Mouse (Mus musculus): ENCODE measurements at regions not wholly inside any gene's neighbourhood (a gene's known extent, or its start where the extent isn't known, plus 50 kb on each side); places are given as distances from the start of the nearest gene placed in this dataset.

DNA sequence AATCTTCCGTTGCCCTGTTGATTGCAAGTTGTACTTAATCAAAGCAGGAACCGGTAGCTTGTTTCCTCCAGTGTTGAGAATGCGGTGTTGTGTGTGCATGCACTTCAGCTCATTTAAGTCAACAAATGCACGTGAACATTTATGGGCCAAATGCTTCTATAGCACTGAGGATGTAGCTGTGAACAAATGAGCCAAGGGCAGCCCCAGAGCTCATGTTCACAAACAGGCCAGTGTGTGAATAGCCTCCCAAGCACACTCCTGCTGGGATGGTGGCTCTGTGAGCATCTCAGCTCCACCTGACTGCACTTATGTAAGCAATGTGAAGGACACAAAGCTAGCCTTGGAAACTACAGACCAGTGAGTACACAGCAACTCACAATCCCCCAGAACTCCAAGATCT is 183.9 kb upstream of the Sox2 start:
- Histone ChIP-seq H3K4me3 (ENCODE audit: insufficient read depth, low read depth, low read length) (no peak overlapping the region), H3K27me3 (replicated peaks; ENCODE audit: control insufficient read depth, insufficient read depth, low read length) (no peaks in the 10 kb centered on the region), H3K4me1 (ENCODE audit: control insufficient read depth, insufficient read depth, low read length) (no peaks in the 10 kb centered on the region), H3K27ac (ENCODE audit: insufficient read depth, low read depth, low read length) (no peak overlapping the region), H3K36me3 (ENCODE audit: control insufficient read depth, insufficient read depth, low read length) (no peaks in the 10 kb centered on the region)
- 40% methylated on average over 4 of the region's 4 CpGs for WGBS
- DNase-seq = no peak
- TF ChIP-seq POLR2A (IDR thresholded peaks at IDR 0.05; ENCODE audit: low read depth, low read length) (no peak), CTCF (conservative IDR thresholded peaks at IDR 0.05; ENCODE audit: insufficient read depth, insufficient read length, low read depth, low read length) (no peak)

- Histone ChIP-seq H3K27me3 (replicated peaks; ENCODE audit: control insufficient read depth, insufficient read depth, low read length) (no peaks in the 10 kb centered on the region), H3K36me3 (ENCODE audit: control insufficient read depth, insufficient read depth, low read length) (no peaks in the 10 kb centered on the region), H3K4me3 (ENCODE audit: insufficient read depth, low read depth, low read length) (no peak overlapping the region), H3K4me1 (ENCODE audit: control insufficient read depth, insufficient read depth, low read length) (no peaks in the 10 kb centered on the region), H3K27ac (ENCODE audit: insufficient read depth, low read depth, low read length) (no peak overlapping the region)
- no peak for DNase-seq
- WGBS = 77% methylated on average over 17 of the region's 17 CpGs
- no peak for TF ChIP-seq CTCF (conservative IDR thresholded peaks at IDR 0.05; ENCODE audit: insufficient read depth, insufficient read length, low read depth, low read length)
- no peak for TF ChIP-seq POLR2A (IDR thresholded peaks at IDR 0.05; ENCODE audit: low read depth, low read length)
Measured at GRCm38 (mm10) chr3:34465040-34465831, 185.0 kb upstream of the Sox2 start.

DNA sequence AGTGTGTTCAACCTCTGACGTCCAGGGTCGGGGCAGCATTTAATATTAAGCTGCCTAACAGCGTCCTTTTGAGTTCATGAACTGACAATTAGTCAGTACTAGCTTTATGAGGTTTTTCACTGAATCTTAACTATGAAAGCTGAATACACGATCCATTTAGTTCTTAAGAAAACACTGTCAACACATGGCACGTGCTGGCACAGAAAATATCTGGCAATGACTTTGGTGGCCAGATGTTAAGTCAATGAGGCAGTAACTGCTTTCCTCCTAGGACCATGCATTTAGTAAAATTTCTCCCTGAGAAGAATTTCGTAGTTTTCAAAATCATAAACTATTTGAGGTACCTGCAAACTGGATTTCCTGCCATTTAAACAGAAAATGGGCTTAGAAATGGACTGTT is 191.4 kb upstream of the Sox2 start:
- no peaks in the 10 kb centered on the region for H3K36me3 ChIP-seq (ENCODE audit: control insufficient read depth, insufficient read depth, low read length)
- H3K4me1 ChIP-seq (ENCODE audit: control insufficient read depth, insufficient read depth, low read length) = no peaks in the 10 kb centered on the region
- H3K4me3 ChIP-seq (ENCODE audit: insufficient read depth, low read depth, low read length) = no peak overlapping the region
- DNase-seq = no peak
- 56% methylated on average over 6 of the region's 6 CpGs for WGBS
- H3K27me3 ChIP-seq (replicated peaks; ENCODE audit: control insufficient read depth, insufficient read depth, low read length) = no peaks in the 10 kb centered on the region
- H3K27ac ChIP-seq (ENCODE audit: insufficient read depth, low read depth, low read length) = no peak overlapping the region
- TF ChIP-seq CTCF (conservative IDR thresholded peaks at IDR 0.05; ENCODE audit: insufficient read depth, insufficient read length, low read depth, low read length) (no peak), POLR2A (IDR thresholded peaks at IDR 0.05; ENCODE audit: low read depth, low read length) (no peak)

GRCm38 (mm10) chr3:34457821-34458220 is 192.4 kb upstream of the Sox2 start:
- 78% methylated on average over 1 of the region's 1 CpGs for WGBS
- H3K4me1 ChIP-seq (ENCODE audit: control insufficient read depth, insufficient read depth, low read length) = no peaks in the 10 kb centered on the region
- TF ChIP-seq CTCF (conservative IDR thresholded peaks at IDR 0.05; ENCODE audit: insufficient read depth, insufficient read length, low read depth, low read length) (no peak), POLR2A (IDR thresholded peaks at IDR 0.05; ENCODE audit: low read depth, low read length) (no peak)
- no peaks in the 10 kb centered on the region for H3K36me3 ChIP-seq (ENCODE audit: control insufficient read depth, insufficient read depth, low read length)
- no peak for DNase-seq
- no peaks in the 10 kb centered on the region for H3K27me3 ChIP-seq (replicated peaks; ENCODE audit: control insufficient read depth, insufficient read depth, low read length)
- H3K4me3 ChIP-seq (ENCODE audit: insufficient read depth, low read depth, low read length) = no peak overlapping the region
- H3K27ac ChIP-seq (ENCODE audit: insufficient read depth, low read depth, low read length) = no peak overlapping the region

GRCm38 (mm10) chr3:34456488-34457433 is 193.4 kb upstream of the Sox2 start:
- H3K4me3 ChIP-seq (ENCODE audit: insufficient read depth, low read depth, low read length) = no peak overlapping the region
- 68% methylated on average over 23 of the region's 23 CpGs for WGBS

GRCm38 (mm10) chr3:34454026-34454624 is 196.1 kb upstream of the Sox2 start:
- no peak overlapping the region for H3K4me3 ChIP-seq (ENCODE audit: insufficient read depth, low read depth, low read length)
- no peak for DNase-seq
- no peaks in the 10 kb centered on the region for H3K4me1 ChIP-seq (ENCODE audit: control insufficient read depth, insufficient read depth, low read length)
- no peaks in the 10 kb centered on the region for H3K27me3 ChIP-seq (replicated peaks; ENCODE audit: control insufficient read depth, insufficient read depth, low read length)
- 89% methylated on average over 24 of the region's 24 CpGs for whole genome bisulfite sequencing
- TF ChIP-seq POLR2A (IDR thresholded peaks at IDR 0.05; ENCODE audit: low read depth, low read length) (no peak), CTCF (conservative IDR thresholded peaks at IDR 0.05; ENCODE audit: insufficient read depth, insufficient read length, low read depth, low read length) (no peak)
- H3K27ac ChIP-seq (ENCODE audit: insufficient read depth, low read depth, low read length) = no peak overlapping the region
- H3K36me3 ChIP-seq (ENCODE audit: control insufficient read depth, insufficient read depth, low read length) = no peaks in the 10 kb centered on the region

More at GRCm38 (mm10) chr3:34456488-34457433, 193.4 kb upstream of the Sox2 start:
- no peaks in the 10 kb centered on the region for H3K27me3 ChIP-seq (replicated peaks; ENCODE audit: control insufficient read depth, insufficient read depth, low read length)
- TF ChIP-seq CTCF (conservative IDR thresholded peaks at IDR 0.05; ENCODE audit: insufficient read depth, insufficient read length, low read depth, low read length) (no peak), POLR2A (IDR thresholded peaks at IDR 0.05; ENCODE audit: low read depth, low read length) (no peak)
- H3K27ac ChIP-seq (ENCODE audit: insufficient read depth, low read depth, low read length) = no peak overlapping the region
- H3K4me1 ChIP-seq (ENCODE audit: control insufficient read depth, insufficient read depth, low read length) = no peaks in the 10 kb centered on the region
- H3K36me3 ChIP-seq (ENCODE audit: control insufficient read depth, insufficient read depth, low read length) = no peaks in the 10 kb centered on the region
- DNase-seq = no peak
